Mouse (Mus musculus): ENCODE data around the gene Mki67.

GRCm38 (mm10) chr7:135652781-135653180, 63.4 kb downstream of the Mki67 start:
- TF ChIP-seq CTCF (IDR thresholded peaks at IDR 0.05; ENCODE audit: insufficient read depth, low read length) (no peak), POLR2A (IDR thresholded peaks at IDR 0.05; ENCODE audit: borderline replicate concordance, extremely low read depth, low read depth, low read length) (no peak)

All from lung, adult 2 months (tissue).